Mouse (Mus musculus) olfactory bulb, adult 2 months (tissue): ENCODE data around the gene Prss38.

ENCODE experiments used
- CTCF ChIP-seq: fragments of 200-500 bp; IDR thresholded peaks from 2 replicates; pipeline ENCODE4 v1.5.1; 2012; ENCODE audit warnings: low read depth, mild to moderate bottlenecking, low read length, moderate library complexity; ENCODE audit not compliant: insufficient read depth
- POLR2A ChIP-seq: fragments of 200-500 bp; IDR thresholded peaks from 2 replicates; pipeline ENCODE4 v1.6.1; 2012; ENCODE audit warnings: mild to moderate bottlenecking, low read depth, low read length, moderate library complexity; ENCODE audit not compliant: insufficient read depth

DNA sequence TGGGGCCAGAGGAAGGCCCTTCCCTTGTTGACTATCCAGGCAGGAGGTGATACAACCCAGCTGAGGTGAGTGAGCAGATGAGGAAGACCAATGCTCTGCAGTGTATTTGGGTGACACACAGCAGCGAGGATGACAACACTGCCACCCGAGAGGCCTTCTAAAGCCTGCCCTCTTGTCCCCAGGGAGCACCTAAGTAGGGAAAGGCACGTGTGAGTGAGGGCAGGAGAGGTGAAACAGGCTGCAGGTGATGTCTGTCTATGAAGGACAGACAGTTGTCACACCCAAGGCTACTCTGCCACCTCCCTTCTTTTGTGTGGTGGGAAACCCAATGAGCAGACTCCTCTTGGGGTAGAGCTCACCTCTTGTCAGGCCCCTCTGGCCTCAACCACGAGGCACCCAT is 14.2 kb upstream of the Prss38 start:
- TF ChIP-seq CTCF (no peak), POLR2A (no peak)
